Mouse (Mus musculus): Measurements from ENCODE around the gene Acaa1b. TPM values are rescaled to one million over a fixed set of nuclear protein-coding genes. Genes with fewer than 3 reads are reported as not detected.
A peak's percentile ranks its signal among the peaks of the same experiment; 100 is the strongest.

Acaa1b gene
- 0.86 and 0.92 TPM in 2 replicates for polyA plus RNA-seq (2012; rRNA removed)

DNA sequence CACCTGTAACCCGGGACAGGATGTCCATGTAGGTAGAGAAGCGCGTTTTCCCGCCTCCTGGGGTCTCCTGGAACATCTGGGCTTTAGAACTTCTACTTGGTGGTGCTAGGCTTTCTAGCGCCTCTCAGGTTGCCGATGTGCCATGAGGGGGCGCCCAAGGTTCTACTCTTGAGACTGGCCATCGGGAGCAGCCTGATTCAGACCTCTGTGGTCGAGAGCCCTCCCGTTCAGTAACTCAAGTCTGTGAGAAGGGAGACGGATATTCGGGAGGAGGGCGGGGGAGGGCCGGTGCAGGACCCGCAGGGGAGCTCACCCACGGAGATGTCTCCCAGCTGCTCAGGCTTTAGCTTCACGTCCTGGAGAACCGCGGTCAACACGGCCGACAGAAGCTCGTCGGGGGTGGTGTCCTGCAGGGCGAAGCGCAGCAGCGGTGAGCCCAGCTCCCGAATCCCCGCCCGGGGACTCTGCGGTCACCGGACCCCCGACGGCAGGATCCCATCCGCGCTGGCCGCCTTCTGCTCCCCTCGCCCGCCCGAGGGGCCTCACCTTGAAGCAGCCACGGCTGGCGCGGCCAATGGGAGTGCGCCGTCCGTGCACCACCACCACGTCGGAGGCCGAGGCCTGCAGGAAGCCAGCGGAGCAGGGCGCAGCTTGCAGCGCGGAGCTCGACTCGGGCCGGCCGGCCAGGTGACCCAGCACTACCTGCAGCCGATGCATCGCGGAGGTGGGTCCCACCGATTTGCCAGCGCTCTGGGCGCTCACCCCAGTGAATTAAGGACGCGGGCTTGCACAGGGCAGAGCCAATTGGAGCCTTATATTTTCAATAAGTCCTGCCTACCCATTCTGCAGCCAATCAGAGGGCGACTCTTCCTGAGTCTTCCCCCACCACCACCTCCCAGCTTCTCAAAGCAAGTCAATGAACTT lies at the start of gene Acaa1b:
Gene Acaa1b (minus strand): TSS at position 816 of the 924 bp plus-strand sequence.
- Histone ChIP-seq H3K27ac (ENCODE audit: insufficient read depth, low read length) (no peak within 1 kb of the TSS), H3K36me3 (ENCODE audit: control insufficient read depth, insufficient read depth, low read length) (no peaks in the 10 kb centered on the region), H3K27me3 (ENCODE audit: control insufficient read depth, insufficient read depth, low read length) (peaks cover 7% of the 10 kb centered on the region), H3K4me1 (ENCODE audit: control insufficient read depth, insufficient read depth, insufficient read length) (peaks cover 2% of the 10 kb centered on the region; the same call in 1 of the 2 replicates), H3K4me3 (ENCODE audit: extremely low read depth, insufficient read depth, insufficient read length) (peak within 1 kb of the TSS; percentile 39)
- 3% methylated on average over 65 of the region's 65 CpGs for WGBS
- DNase-seq (ENCODE audit: low read depth in 1 of 2, low spot score in 2 of 2), result peak in 1 of 2 experiments; percentile 30
- TF ChIP-seq POLR2A (IDR thresholded peaks at IDR 0.05; ENCODE audit: low read depth, low read length) (no peak), CTCF (IDR thresholded peaks at IDR 0.05; ENCODE audit: extremely low read depth, insufficient read depth, insufficient read length, insufficient replicate concordance) (peak; percentile 19; the same call in 1 of the 2 replicates)

DNA sequence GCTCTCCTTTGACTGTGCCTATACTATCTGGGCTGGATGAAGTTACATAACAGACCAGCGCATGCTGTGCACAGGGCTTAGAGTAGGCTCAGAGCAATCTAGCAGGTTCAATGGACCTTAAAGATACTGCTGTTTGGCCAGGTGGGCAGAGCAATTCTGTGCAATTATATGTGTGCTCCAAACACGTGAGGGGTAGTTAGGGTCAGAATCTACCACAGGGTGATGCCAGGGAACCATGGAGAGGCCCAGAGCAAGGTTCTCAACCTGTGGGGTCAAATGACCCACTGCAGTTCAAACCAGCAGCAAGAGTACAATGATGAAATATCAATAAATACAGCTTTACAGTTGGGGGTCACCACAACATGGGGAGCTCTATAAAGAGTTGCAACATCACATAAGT lies 49.8 kb upstream of the Acaa1b start:
- no peaks in the 10 kb centered on the region for H3K4me1 ChIP-seq (ENCODE audit: control insufficient read depth, insufficient read depth, insufficient read length)
- no peak for DNase-seq (ENCODE audit: low read depth in 1 of 2, low spot score in 2 of 2)
- TF ChIP-seq CTCF (IDR thresholded peaks at IDR 0.05; ENCODE audit: extremely low read depth, insufficient read depth, insufficient read length, insufficient replicate concordance), result no peak
- no peak for TF ChIP-seq POLR2A (IDR thresholded peaks at IDR 0.05; ENCODE audit: low read depth, low read length)
- WGBS, result 82% methylated on average over 2 of the region's 2 CpGs
- H3K4me3 ChIP-seq (ENCODE audit: extremely low read depth, insufficient read depth, insufficient read length), result no peak overlapping the region
- H3K36me3 ChIP-seq (ENCODE audit: control insufficient read depth, insufficient read depth, low read length), result no peaks in the 10 kb centered on the region
- H3K27me3 ChIP-seq (ENCODE audit: control insufficient read depth, insufficient read depth, low read length), result no peaks in the 10 kb centered on the region
- no peak overlapping the region for H3K27ac ChIP-seq (ENCODE audit: insufficient read depth, low read length)

DNA sequence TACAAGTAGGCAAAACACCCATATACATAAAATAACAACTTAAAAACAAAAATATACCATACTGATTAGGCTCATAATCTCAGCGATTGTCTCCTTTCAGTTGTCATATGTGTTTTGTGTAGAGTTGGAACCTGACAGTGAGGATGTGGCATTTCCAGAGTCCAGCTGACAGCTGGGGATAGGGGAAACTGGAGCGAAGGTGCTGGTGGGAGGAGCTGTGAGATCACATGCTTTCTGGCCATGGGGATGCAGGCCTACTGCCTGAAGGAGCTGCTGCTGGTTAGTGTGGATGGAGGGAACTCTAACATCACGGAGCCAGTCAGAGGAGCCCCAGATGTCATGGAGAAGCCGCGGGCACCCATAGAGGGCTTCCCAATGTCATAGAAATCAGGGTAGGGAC lies 48.9 kb upstream of the Acaa1b start:
- no peak for DNase-seq (ENCODE audit: low read depth in 1 of 2, low spot score in 2 of 2)
- WGBS, result 91% methylated on average over 5 of the region's 5 CpGs
- TF ChIP-seq POLR2A (IDR thresholded peaks at IDR 0.05; ENCODE audit: low read depth, low read length), result no peak
- no peak for TF ChIP-seq CTCF (IDR thresholded peaks at IDR 0.05; ENCODE audit: extremely low read depth, insufficient read depth, insufficient read length, insufficient replicate concordance)
- Histone ChIP-seq H3K36me3 (ENCODE audit: control insufficient read depth, insufficient read depth, low read length) (no peaks in the 10 kb centered on the region), H3K4me3 (ENCODE audit: extremely low read depth, insufficient read depth, insufficient read length) (no peak overlapping the region), H3K27ac (ENCODE audit: insufficient read depth, low read length) (no peak overlapping the region), H3K4me1 (ENCODE audit: control insufficient read depth, insufficient read depth, insufficient read length) (no peaks in the 10 kb centered on the region), H3K27me3 (ENCODE audit: control insufficient read depth, insufficient read depth, low read length) (no peaks in the 10 kb centered on the region)

GRCm38 (mm10) chr9:119203617-119204016 lies 46.7 kb upstream of the Acaa1b start:
- H3K27me3 ChIP-seq (ENCODE audit: control insufficient read depth, insufficient read depth, low read length), result no peaks in the 10 kb centered on the region
- H3K27ac ChIP-seq (ENCODE audit: insufficient read depth, low read length), result no peak overlapping the region
- no peak for DNase-seq (ENCODE audit: low read depth in 1 of 2, low spot score in 2 of 2)
- no peaks in the 10 kb centered on the region for H3K36me3 ChIP-seq (ENCODE audit: control insufficient read depth, insufficient read depth, low read length)
- TF ChIP-seq POLR2A (IDR thresholded peaks at IDR 0.05; ENCODE audit: low read depth, low read length) (no peak), CTCF (IDR thresholded peaks at IDR 0.05; ENCODE audit: extremely low read depth, insufficient read depth, insufficient read length, insufficient replicate concordance) (no peak)
- no peaks in the 10 kb centered on the region for H3K4me1 ChIP-seq (ENCODE audit: control insufficient read depth, insufficient read depth, insufficient read length)
- 90% methylated on average over 9 of the region's 9 CpGs for WGBS
- H3K4me3 ChIP-seq (ENCODE audit: extremely low read depth, insufficient read depth, insufficient read length), result no peak overlapping the region

DNA sequence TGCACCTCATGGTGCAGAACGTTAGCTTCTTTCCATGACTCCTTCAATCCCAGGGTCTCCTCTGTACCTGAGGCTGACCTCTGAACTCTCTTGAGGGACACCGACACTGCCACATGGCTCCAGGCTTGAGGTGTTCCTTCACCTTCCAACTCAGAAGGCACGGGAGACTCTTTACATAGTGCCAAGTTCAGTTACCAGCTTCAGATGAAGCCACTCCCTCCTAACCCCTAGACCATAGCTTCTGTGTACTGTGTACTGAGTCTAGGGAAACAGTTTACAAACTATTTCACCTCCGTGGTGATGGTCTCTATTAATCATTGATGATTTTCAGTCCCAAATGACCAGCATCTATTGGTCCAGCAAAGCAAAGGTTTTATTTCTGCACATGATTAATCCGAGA lies 44.8 kb upstream of the Acaa1b start:
- Histone ChIP-seq H3K27ac (ENCODE audit: insufficient read depth, low read length) (no peak overlapping the region), H3K4me3 (ENCODE audit: extremely low read depth, insufficient read depth, insufficient read length) (no peak overlapping the region), H3K4me1 (ENCODE audit: control insufficient read depth, insufficient read depth, insufficient read length) (no peaks in the 10 kb centered on the region), H3K27me3 (ENCODE audit: control insufficient read depth, insufficient read depth, low read length) (no peaks in the 10 kb centered on the region), H3K36me3 (ENCODE audit: control insufficient read depth, insufficient read depth, low read length) (no peaks in the 10 kb centered on the region)
- WGBS, result 85% methylated on average over 5 of the region's 5 CpGs
- no peak for DNase-seq (ENCODE audit: low read depth in 1 of 2, low spot score in 2 of 2)
- TF ChIP-seq POLR2A (IDR thresholded peaks at IDR 0.05; ENCODE audit: low read depth, low read length) (no peak), CTCF (IDR thresholded peaks at IDR 0.05; ENCODE audit: extremely low read depth, insufficient read depth, insufficient read length, insufficient replicate concordance) (no peak)

- no peaks in the 10 kb centered on the region for H3K36me3 ChIP-seq (ENCODE audit: control insufficient read depth, insufficient read depth, low read length)
- no peaks in the 10 kb centered on the region for H3K4me1 ChIP-seq (ENCODE audit: control insufficient read depth, insufficient read depth, insufficient read length)
- H3K27me3 ChIP-seq (ENCODE audit: control insufficient read depth, insufficient read depth, low read length), result no peaks in the 10 kb centered on the region
- no peak overlapping the region for H3K27ac ChIP-seq (ENCODE audit: insufficient read depth, low read length)
- no peak overlapping the region for H3K4me3 ChIP-seq (ENCODE audit: extremely low read depth, insufficient read depth, insufficient read length)
- 83% methylated on average over 10 of the region's 10 CpGs for WGBS
- TF ChIP-seq POLR2A (IDR thresholded peaks at IDR 0.05; ENCODE audit: low read depth, low read length), result no peak
- no peak for DNase-seq (ENCODE audit: low read depth in 1 of 2, low spot score in 2 of 2)
Observed at GRCm38 (mm10) chr9:119199151-119199861, 42.4 kb upstream of the Acaa1b start.
